Mouse (Mus musculus): ENCODE data around the gene Cd69.

Gene Cd69

GRCm38 (mm10) chr6:129275220-129275619, at the start of gene Cd69:
TSS of gene Cd69 (minus strand) at chr6:129275436.
- DNase-seq (ENCODE audit: low spot score), result no peak

GRCm38 (mm10) chr6:129319331-129319730, 44.1 kb upstream of the Cd69 start:
- no peak for DNase-seq (ENCODE audit: low spot score)

- no peak for DNase-seq (ENCODE audit: low spot score)
Measured at GRCm38 (mm10) chr6:129318395-129318794, 43.2 kb upstream of the Cd69 start.

GRCm38 (mm10) chr6:129316463-129316862, 41.2 kb upstream of the Cd69 start:
- no peak for DNase-seq (ENCODE audit: low spot score)

- no peak for DNase-seq (ENCODE audit: low spot score)
Measured at GRCm38 (mm10) chr6:129315698-129316097, 40.5 kb upstream of the Cd69 start.

- DNase-seq (ENCODE audit: low spot score), result no peak
Measured at GRCm38 (mm10) chr6:129314655-129315168, 39.5 kb upstream of the Cd69 start.

- no peak for DNase-seq (ENCODE audit: low spot score)
Measured at GRCm38 (mm10) chr6:129312499-129312898, 37.3 kb upstream of the Cd69 start.

- DNase-seq (ENCODE audit: low spot score), result no peak
Measured at GRCm38 (mm10) chr6:129304180-129304579, 28.9 kb upstream of the Cd69 start.

- DNase-seq (ENCODE audit: low spot score), result no peak
Measured at GRCm38 (mm10) chr6:129288708-129289107, 13.5 kb upstream of the Cd69 start.

- no peak for DNase-seq (ENCODE audit: low spot score)
Measured at GRCm38 (mm10) chr6:129284384-129285104, 9.3 kb upstream of the Cd69 start.

- no peak for DNase-seq (ENCODE audit: low spot score)
Measured at GRCm38 (mm10) chr6:129283271-129283670, 8.0 kb upstream of the Cd69 start.

GRCm38 (mm10) chr6:129276483-129276882, 1.2 kb upstream of the Cd69 start:
- DNase-seq (ENCODE audit: low spot score), result no peak

GRCm38 (mm10) chr6:129275624-129276203, 478 bp upstream of the Cd69 start:
- DNase-seq (ENCODE audit: low spot score), result no peak

- no peak for DNase-seq (ENCODE audit: low spot score)
Measured at GRCm38 (mm10) chr6:129274476-129274875, 760 bp downstream of the Cd69 start.

- no peak for DNase-seq (ENCODE audit: low spot score)
Measured at GRCm38 (mm10) chr6:129273662-129274061, 1.6 kb downstream of the Cd69 start.

- DNase-seq (ENCODE audit: low spot score), result no peak
Measured at GRCm38 (mm10) chr6:129266438-129267022, 8.7 kb downstream of the Cd69 start.

- DNase-seq (ENCODE audit: low spot score), result no peak
Measured at GRCm38 (mm10) chr6:129265821-129266220, 9.4 kb downstream of the Cd69 start.

GRCm38 (mm10) chr6:129260940-129261339, 14.3 kb downstream of the Cd69 start:
- DNase-seq (ENCODE audit: low spot score), result no peak

GRCm38 (mm10) chr6:129260034-129260433, 15.2 kb downstream of the Cd69 start:
- no peak for DNase-seq (ENCODE audit: low spot score)

GRCm38 (mm10) chr6:129256018-129256417, 19.2 kb downstream of the Cd69 start:
- DNase-seq (ENCODE audit: low spot score), result no peak

- no peak for DNase-seq (ENCODE audit: low spot score)
Measured at GRCm38 (mm10) chr6:129254949-129255602, 20.2 kb downstream of the Cd69 start.

- DNase-seq (ENCODE audit: low spot score), result no peak
Measured at GRCm38 (mm10) chr6:129254314-129254713, 20.9 kb downstream of the Cd69 start.

GRCm38 (mm10) chr6:129248243-129248642, 27.0 kb downstream of the Cd69 start:
- DNase-seq (ENCODE audit: low spot score), result no peak
